Mouse (Mus musculus): ENCODE data around the gene Shmt2. TPM values are rescaled to one million over a fixed set of nuclear protein-coding genes. Genes with fewer than 3 reads are reported as not detected.

Shmt2 gene
- polyA plus RNA-seq, 1 experiment from 2014 or later, result 38.9 TPM

GRCm38 (mm10) chr10:127472722-127473121 lies 49.5 kb downstream of the Shmt2 start:
- no peaks in the 10 kb centered on the region for H3K27me3 ChIP-seq (ENCODE audit: control insufficient read depth, insufficient read depth, low read length)
- no peak overlapping the region for H3K27ac ChIP-seq (replicated peaks)
- WGBS, result 89% methylated on average over 9 of the region's 9 CpGs
- no peaks in the 10 kb centered on the region for H3K9me3 ChIP-seq (ENCODE audit: control insufficient read depth, low read length)
- no peak overlapping the region for H3K4me3 ChIP-seq (ENCODE audit: low read depth, low read length)
- no peak overlapping the region for H3K9ac ChIP-seq (ENCODE audit: low read length)
- H3K36me3 ChIP-seq (ENCODE audit: control insufficient read depth, insufficient read depth, low read length), result peaks cover 12% of the 10 kb centered on the region; the same call in 1 of the 2 replicates
- H3K4me2 ChIP-seq (replicated peaks; ENCODE audit: low read depth), result no peak overlapping the region
- H3K4me1 ChIP-seq (replicated peaks; ENCODE audit: control insufficient read depth, insufficient read depth), result no peaks in the 10 kb centered on the region
- ATAC-seq (ENCODE audit: low FRiP score, low TSS enrichment), result no peak
- no peak for DNase-seq (ENCODE audit: low spot score)
- TF ChIP-seq EP300 (optimal IDR thresholded peaks at IDR 0.05), result no peak
- TF ChIP-seq CTCF (IDR thresholded peaks at IDR 0.05; ENCODE audit: low read depth), result no peak

GRCm38 (mm10) chr10:127471281-127471988 lies 50.8 kb downstream of the Shmt2 start:
- Histone ChIP-seq H3K36me3 (ENCODE audit: control insufficient read depth, insufficient read depth, low read length) (peaks cover 8% of the 10 kb centered on the region), H3K27ac (replicated peaks) (no peak overlapping the region), H3K27me3 (ENCODE audit: control insufficient read depth, insufficient read depth, low read length) (no peaks in the 10 kb centered on the region), H3K9me3 (ENCODE audit: control insufficient read depth, low read length) (no peaks in the 10 kb centered on the region), H3K4me3 (ENCODE audit: low read depth, low read length) (no peak overlapping the region), H3K4me1 (replicated peaks; ENCODE audit: control insufficient read depth, insufficient read depth) (no peaks in the 10 kb centered on the region), H3K4me2 (replicated peaks; ENCODE audit: low read depth) (no peak overlapping the region), H3K9ac (ENCODE audit: low read length) (no peak overlapping the region)
- TF ChIP-seq EP300 (optimal IDR thresholded peaks at IDR 0.05) (no peak), CTCF (IDR thresholded peaks at IDR 0.05; ENCODE audit: low read depth) (no peak)
- WGBS, result 63% methylated on average over 15 of the region's 15 CpGs
- no peak for DNase-seq (ENCODE audit: low spot score)
- no peak for ATAC-seq (ENCODE audit: low FRiP score, low TSS enrichment)

Other genes starting within 250 kb of the Shmt2 start
- gene Mbd6, start 233.4 kb downstream of the Shmt2 start, polyA plus RNA-seq (2015; fragmentation: Nextera tagmentation; extraction: Ambion mirVana), result 8.5 and 8.9 TPM in 2 replicates
- gene Mars, start 210.7 kb downstream of the Shmt2 start, polyA plus RNA-seq (2015; fragmentation: Nextera tagmentation; extraction: Ambion mirVana), result 66.6 and 70.4 TPM in 2 replicates
- 5.2 and 5.7 TPM in 2 replicates for gene Arhgap9, start 200.5 kb downstream of the Shmt2 start, polyA plus RNA-seq (2015; fragmentation: Nextera tagmentation; extraction: Ambion mirVana)
- 2.3 and 2.4 TPM in 2 replicates for gene Gli1, start 180.5 kb downstream of the Shmt2 start, polyA plus RNA-seq (2015; fragmentation: Nextera tagmentation; extraction: Ambion mirVana)
- gene Inhbe, start 168.0 kb downstream of the Shmt2 start, polyA plus RNA-seq (2015; fragmentation: Nextera tagmentation; extraction: Ambion mirVana), result 0.02 and 0.12 TPM in 2 replicates
- gene Inhbc, start 152.0 kb downstream of the Shmt2 start, polyA plus RNA-seq (2015; fragmentation: Nextera tagmentation; extraction: Ambion mirVana), result 0.15 TPM in 1 of 2 replicates, not detected in the other
- gene R3hdm2, start 142.1 kb downstream of the Shmt2 start, polyA plus RNA-seq (2015; fragmentation: Nextera tagmentation; extraction: Ambion mirVana), result 14.3 and 17.6 TPM in 2 replicates
- 0.23 and 0.40 TPM in 2 replicates for gene Stac3, start 20.8 kb downstream of the Shmt2 start, polyA plus RNA-seq (2015; fragmentation: Nextera tagmentation; extraction: Ambion mirVana)
- 58.2 and 72.8 TPM in 2 replicates for gene Ndufa4l2, start 7.5 kb downstream of the Shmt2 start, polyA plus RNA-seq (2015; fragmentation: Nextera tagmentation; extraction: Ambion mirVana)
- gene Nxph4, start 12.1 kb upstream of the Shmt2 start, polyA plus RNA-seq (2015; fragmentation: Nextera tagmentation; extraction: Ambion mirVana), result 2.7 and 4.0 TPM in 2 replicates
- 32.7 and 37.4 TPM in 2 replicates for gene Lrp1, start 98.7 kb upstream of the Shmt2 start, polyA plus RNA-seq (2015; fragmentation: Nextera tagmentation; extraction: Ambion mirVana)
- 31.4 and 34.6 TPM in 2 replicates for gene Stat6, start 120.5 kb upstream of the Shmt2 start, polyA plus RNA-seq (2015; fragmentation: Nextera tagmentation; extraction: Ambion mirVana)
- 4.1 and 4.5 TPM in 2 replicates for gene Nemp1, start 144.5 kb upstream of the Shmt2 start, polyA plus RNA-seq (2015; fragmentation: Nextera tagmentation; extraction: Ambion mirVana)
- gene Nab2, start 146.1 kb upstream of the Shmt2 start, polyA plus RNA-seq (2015; fragmentation: Nextera tagmentation; extraction: Ambion mirVana), result 6.8 and 8.9 TPM in 2 replicates
- 39.3 and 42.1 TPM in 2 replicates for gene Myo1a, start 182.7 kb upstream of the Shmt2 start, polyA plus RNA-seq (2015; fragmentation: Nextera tagmentation; extraction: Ambion mirVana)
- gene Tac2, start 202.0 kb upstream of the Shmt2 start, polyA plus RNA-seq (2015; fragmentation: Nextera tagmentation; extraction: Ambion mirVana), result 0.34 and 0.35 TPM in 2 replicates
- 1.4 and 1.6 TPM in 2 replicates for gene Zbtb39, start 217.1 kb upstream of the Shmt2 start, polyA plus RNA-seq (2015; fragmentation: Nextera tagmentation; extraction: Ambion mirVana)
- 0.77 and 0.92 TPM in 2 replicates for gene Gpr182, start 229.3 kb upstream of the Shmt2 start, polyA plus RNA-seq (2015; fragmentation: Nextera tagmentation; extraction: Ambion mirVana)
- 0.19 and 0.23 TPM in 2 replicates for gene Rdh1, start 237.3 kb upstream of the Shmt2 start, polyA plus RNA-seq (2015; fragmentation: Nextera tagmentation; extraction: Ambion mirVana)
- gene Rdh16f1, start 237.3 kb upstream of the Shmt2 start, polyA plus RNA-seq (2015; fragmentation: Nextera tagmentation; extraction: Ambion mirVana), result 0.67 and 0.69 TPM in 2 replicates

Data from stomach, postnatal 0 days (tissue).